Mouse (Mus musculus) fibroblast of lung, adult 2 months (primary cell): Measurements from ENCODE around the gene Dnase1l2.
"Not testable (repeated sequence)": the region's sequence is repeated elsewhere in the genome, so short reads cannot be mapped to it uniquely, and the experiment has no call there.

Experiments
- DNase-seq: peaks from one replicate; pipeline ENCODE4 v3.0.0-alpha.2; 2011; ENCODE audit warnings: low read depth

Gene Dnase1l2

GRCm38 (mm10) chr17:24472512-24472911 lies 29.6 kb upstream of the Dnase1l2 start:
- DNase-seq: no peak

DNA sequence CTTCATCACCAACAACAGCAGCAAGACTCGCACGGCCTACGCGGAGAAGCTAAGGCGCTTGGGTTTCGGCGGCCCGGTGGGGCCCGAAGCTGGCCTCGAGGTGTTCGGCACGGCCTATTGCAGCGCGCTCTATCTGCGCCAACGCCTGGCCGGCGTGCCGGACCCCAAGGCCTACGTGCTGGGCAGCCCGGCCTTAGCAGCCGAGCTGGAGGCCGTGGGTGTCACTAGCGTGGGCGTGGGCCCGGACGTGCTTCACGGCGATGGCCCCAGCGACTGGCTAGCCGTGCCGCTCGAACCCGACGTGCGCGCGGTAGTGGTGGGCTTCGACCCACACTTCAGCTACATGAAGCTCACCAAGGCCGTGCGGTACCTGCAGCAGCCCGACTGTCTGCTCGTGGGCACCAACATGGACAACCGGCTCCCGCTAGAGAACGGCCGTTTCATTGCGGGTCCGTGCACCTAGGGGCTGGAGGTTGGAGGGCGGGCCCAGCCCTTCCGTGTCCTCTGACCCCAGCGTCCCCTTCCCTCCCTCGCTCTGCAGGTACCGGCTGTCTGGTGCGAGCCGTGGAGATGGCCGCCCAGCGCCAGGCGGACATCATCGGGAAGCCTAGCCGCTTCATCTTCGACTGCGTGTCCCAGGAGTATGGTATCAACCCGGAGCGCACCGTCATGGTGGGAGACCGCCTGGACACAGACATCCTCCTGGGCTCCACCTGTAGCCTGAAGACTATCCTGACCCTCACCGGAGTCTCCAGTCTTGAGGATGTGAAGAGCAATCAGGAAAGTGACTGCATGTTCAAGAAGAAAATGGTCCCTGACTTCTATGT lies 28.0 kb upstream of the Dnase1l2 start:
- no peak for DNase-seq

DNA sequence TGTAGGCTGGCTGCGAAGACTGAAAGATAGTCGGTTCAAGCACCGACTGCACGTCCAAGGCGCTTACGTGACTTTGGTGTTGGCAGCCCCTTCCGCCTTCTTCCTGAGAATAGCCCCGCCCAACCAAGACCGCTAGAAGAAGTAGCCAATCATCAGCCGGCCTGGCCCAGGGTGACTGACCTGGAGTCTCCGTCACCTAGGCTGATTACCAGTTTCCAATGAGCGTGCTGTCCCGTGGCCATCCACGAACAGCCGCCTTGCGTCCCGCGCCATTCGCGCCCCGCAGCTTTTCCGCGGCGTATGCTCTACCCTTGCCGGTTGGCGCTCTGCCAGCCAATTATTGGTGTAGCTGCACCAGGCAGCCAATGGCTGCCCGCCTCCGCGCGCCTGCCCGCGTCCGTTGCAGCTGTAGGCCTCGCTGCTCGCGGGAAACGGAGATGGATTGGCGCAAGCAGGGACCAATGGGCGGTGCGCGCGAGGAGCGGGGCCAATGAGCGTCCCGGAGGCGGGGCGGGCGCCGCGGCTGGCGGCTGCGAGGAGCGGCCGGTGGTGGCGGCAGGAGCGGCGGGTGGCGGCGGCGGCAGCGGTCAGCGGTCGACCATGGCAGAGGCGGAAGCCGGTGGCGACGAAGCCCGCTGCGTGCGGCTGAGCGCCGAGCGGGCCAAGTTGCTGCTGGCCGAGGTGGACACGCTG lies 27.2 kb upstream of the Dnase1l2 start, which contains the start of the genes E4f1 and Pgp:
TSS of gene E4f1 (minus strand) at position 404 of the 693 bp plus-strand sequence.
TSS of gene Pgp (plus strand) at position 483 of the 693 bp plus-strand sequence.
- peak; percentile 96 for DNase-seq

- DNase-seq: no peak
Measured at GRCm38 (mm10) chr17:24469336-24469909, 26.5 kb upstream of the Dnase1l2 start.

- DNase-seq: no peak
Measured at GRCm38 (mm10) chr17:24468636-24469246, 25.8 kb upstream of the Dnase1l2 start.

GRCm38 (mm10) chr17:24463374-24464133 lies 20.6 kb upstream of the Dnase1l2 start:
- DNase-seq: no peak

- DNase-seq: no peak
Measured at GRCm38 (mm10) chr17:24462932-24463331, 20.0 kb upstream of the Dnase1l2 start.

DNA sequence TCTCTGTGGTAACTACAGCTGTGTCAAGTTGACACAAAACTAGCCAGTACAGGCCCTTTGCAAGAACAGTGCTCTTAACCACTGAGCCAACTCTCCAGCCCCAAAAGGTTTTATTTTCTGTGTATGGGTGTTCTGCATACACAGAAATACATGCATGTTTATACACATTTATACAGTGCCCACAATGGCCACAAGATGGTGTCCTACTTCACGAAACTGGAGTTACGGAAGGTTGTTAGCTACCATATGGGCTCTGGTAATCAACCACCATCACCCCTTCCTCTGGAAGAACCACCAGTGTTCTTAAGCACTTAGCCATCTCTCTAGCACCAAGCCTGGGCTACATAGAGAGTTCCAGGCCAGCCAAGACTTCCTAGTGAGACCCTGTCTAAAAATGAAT lies 18.7 kb upstream of the Dnase1l2 start:
- DNase-seq: no peak

GRCm38 (mm10) chr17:24455523-24456206 lies 12.8 kb upstream of the Dnase1l2 start:
- not testable (repeated sequence) for DNase-seq

DNA sequence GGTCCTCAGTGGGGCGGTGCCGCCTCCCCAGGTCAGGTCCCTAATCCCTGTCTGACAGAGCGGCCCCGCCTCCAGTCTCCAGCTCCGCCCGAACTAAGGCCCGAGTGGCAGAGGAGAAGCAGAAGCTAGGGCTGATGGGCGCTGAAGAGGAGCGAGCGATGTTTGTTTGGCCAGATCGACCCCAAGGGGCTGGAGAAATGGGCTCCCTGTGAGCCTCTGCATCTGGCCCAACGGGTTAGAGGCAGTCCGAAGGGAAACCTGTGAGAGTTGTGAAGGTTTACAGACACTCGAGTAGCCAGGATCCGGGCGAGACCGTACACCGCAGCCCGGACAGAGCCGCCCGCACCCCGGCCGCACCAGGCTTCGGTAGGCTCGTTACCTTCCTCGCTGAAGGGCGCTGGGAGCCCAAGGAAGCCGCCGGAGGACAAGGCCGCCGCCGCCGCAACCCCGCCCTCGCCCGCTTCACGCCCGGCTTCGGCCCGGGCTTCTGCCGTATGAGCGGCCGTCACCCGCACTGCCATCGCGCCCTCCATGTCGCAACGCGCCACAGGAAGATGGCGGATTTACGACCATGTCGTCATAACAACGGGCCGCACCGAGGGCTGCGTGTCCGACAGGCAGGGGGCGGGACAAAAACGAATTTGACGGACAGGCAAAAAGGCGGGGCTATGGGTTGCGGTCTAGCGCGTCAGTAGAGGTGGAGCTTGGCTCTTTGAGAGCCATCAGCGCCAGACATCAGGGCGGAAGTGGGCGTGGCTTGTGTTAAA lies 12.0 kb upstream of the Dnase1l2 start:
- peak; percentile 99 for DNase-seq

- no peak for DNase-seq
Measured at GRCm38 (mm10) chr17:24454218-24454755, 11.4 kb upstream of the Dnase1l2 start.

DNA sequence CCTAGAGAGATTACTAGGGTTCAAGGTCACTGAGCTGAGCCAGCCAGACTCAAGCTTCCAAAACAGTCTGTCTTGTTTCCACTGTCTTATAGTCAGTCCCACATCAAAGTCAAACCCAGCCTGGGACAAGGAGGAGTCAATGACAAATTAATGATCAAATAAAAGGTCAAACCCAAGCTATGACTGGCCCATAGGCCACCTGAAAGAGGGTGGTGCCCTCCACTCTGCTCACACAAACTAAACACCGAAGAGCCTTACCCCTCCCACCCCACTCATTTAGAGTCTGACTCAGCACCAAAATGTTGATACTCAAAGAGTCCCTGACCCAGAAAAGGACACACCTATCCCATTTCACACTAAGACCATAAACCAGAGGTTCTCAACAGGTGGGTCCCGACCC lies 10.5 kb upstream of the Dnase1l2 start:
- DNase-seq: no peak

- DNase-seq: no peak
Measured at GRCm38 (mm10) chr17:24451220-24451619, 8.3 kb upstream of the Dnase1l2 start.

DNA sequence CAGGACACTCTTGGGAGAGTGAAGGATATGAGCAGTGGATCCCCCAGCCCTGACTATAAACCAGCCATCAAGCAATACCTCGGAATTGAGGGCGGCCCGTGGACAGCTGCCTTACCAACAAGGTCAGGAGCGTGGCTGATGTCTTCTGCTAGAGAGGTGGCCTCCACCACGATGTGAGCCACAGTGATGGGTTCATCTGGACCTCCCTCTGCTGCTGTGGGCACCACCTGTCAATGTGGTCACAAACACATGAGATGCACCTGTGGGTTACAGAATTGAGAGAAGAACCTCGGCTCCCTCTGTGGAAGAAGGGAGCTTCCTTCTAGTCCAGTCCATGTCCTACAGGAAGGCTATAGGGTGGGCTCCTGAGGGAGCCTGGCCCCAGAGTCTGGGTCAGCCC lies 6.6 kb upstream of the Dnase1l2 start:
- no peak for DNase-seq

GRCm38 (mm10) chr17:24446590-24446989 lies 3.7 kb upstream of the Dnase1l2 start:
- no peak for DNase-seq

DNA sequence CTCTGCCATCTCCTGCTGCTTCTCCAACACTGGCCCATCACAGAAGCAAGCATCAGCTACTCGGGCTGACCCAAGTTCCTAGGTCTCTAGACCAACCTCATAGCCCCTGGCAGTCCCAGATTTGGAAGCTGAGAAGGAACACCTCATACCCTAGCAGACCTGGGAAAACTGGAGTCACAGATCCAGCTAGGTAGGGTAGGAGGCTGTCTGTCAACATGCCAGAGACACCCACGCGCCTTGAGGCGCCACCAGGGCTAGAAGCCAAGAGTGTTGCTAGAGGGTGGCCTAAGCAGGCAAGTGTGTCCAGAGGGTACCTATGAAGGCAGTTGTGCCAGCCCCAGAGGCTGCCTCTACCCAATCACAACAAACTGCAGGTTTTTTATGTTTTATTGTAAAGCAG lies 504 bp upstream of the Dnase1l2 start:
- no peak for DNase-seq

DNA sequence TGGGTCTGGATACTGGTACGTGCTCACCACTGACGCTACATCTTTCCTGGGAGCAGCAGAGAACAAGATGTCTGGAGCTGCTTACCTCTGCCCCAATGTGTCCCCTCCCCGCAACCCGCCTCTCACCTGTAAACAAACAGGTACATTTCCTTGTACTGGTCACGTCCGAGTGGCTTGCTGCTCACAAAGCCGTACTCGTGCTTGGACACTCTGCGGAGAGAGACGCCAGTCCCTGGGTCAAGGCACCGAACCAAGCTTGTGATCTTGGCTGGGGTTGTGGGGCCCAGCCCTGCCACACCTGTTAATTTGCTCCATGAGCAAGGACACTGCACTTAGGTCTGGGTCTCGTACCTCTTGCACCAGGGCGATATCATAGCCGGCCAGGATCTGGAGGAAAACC lies 798 bp downstream of the Dnase1l2 start:
- DNase-seq: no peak

GRCm38 (mm10) chr17:24441148-24441547 lies 1.8 kb downstream of the Dnase1l2 start:
- no peak for DNase-seq

GRCm38 (mm10) chr17:24440377-24440776 lies 2.5 kb downstream of the Dnase1l2 start:
- DNase-seq: no peak

DNA sequence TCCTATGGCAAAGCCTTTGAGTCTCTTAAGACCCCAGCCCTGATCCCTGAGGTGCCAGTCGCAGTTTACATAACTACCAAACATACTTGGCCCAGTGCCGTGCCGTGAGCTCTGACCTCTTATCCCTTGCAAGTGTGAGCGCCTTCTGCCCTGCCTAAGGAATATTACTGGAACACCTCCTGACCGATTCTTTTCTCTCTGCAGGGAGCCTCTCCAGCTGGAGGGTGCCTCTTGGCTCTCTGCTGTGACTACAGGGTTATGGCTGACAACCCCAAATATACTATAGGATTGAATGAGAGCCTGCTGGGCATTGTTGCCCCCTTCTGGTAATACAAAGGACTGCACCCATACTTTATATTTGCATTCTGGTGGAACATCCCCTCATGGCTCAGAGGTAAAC lies 5.9 kb downstream of the Dnase1l2 start:
- no peak for DNase-seq
